Mouse (Mus musculus) CH12.LX (cell line): ENCODE measurements at regions not wholly inside any gene's neighbourhood (a gene's known extent, or its start where the extent isn't known, plus 50 kb on each side); places are given as distances from the start of the nearest gene placed in this dataset.
"Not testable (repeated sequence)": the region's sequence is repeated elsewhere in the genome, so short reads cannot be mapped to it uniquely, and the experiment has no call there.

Experiments used
- DNase-seq: peaks from one replicate; pipeline ENCODE4 v3.0.0-alpha.2; 2013; ENCODE audit errors: extremely low read depth
- H3K27ac ChIP-seq: 2 replicates; pipeline ENCODE4 v1.5.1; 2012; ENCODE audit warnings: low read depth, mild to moderate bottlenecking, control low read depth, moderate library complexity; ENCODE audit not compliant: insufficient read depth
- H3K27me3 ChIP-seq: replicated peaks from 2 replicates; pipeline ENCODE3; 2012; ENCODE audit warnings: inconsistent platforms
- H3K36me3 ChIP-seq, 2 experiments: replicated peaks in 1 of 2; 2 replicates each; pipeline versions ENCODE3 to v1.6.1; 2012; ENCODE audit warnings: inconsistent platforms in 1 of 2, low read length in 1 of 2, mild to moderate bottlenecking in 1 of 2, mixed read lengths in 1 of 2, moderate library complexity in 1 of 2; ENCODE audit not compliant: control insufficient read depth in 1 of 2, insufficient read depth in 1 of 2
- H3K4me1 ChIP-seq, 2 experiments: 2 replicates each; pipeline ENCODE4 v1.6.1; 2012; ENCODE audit warnings: inconsistent platforms in 1 of 2, moderate library complexity in 1 of 2; ENCODE audit not compliant: insufficient read depth in 2 of 2, control insufficient read depth in 1 of 2
- H3K4me2 ChIP-seq: 2 replicates; pipeline ENCODE4 v1.6.1; 2012; ENCODE audit warnings: low read depth, mild to moderate bottlenecking, control low read depth; ENCODE audit not compliant: poor library complexity, insufficient read depth, severe bottlenecking
- H3K4me3 ChIP-seq, 3 experiments: fragments of 150-350 bp in 1 of 3; sonication (generic) in 1 of 3; replicated peaks in 1 of 3; 2 replicates each; pipeline versions ENCODE3 to v1.5.1; 2011 to 2012; ENCODE audit warnings: low read depth in 2 of 3, low read length in 2 of 3, mild to moderate bottlenecking in 2 of 3, moderate library complexity in 2 of 3, control low read depth in 1 of 3, improper control_type of control experiment in 1 of 3, inconsistent platforms in 1 of 3, mixed read lengths in 1 of 3; ENCODE audit not compliant: poor library complexity in 1 of 3
- H3K79me2 ChIP-seq: replicated peaks from 2 replicates; pipeline ENCODE4 v1.6.1; 2012; ENCODE audit warnings: mild to moderate bottlenecking, moderate library complexity; ENCODE audit not compliant: control insufficient read depth, poor library complexity, insufficient read depth, severe bottlenecking; ENCODE audit errors: extremely low read depth
- H3K9ac ChIP-seq: 2 replicates; pipeline ENCODE4 v1.6.1; 2012; ENCODE audit warnings: low read depth, mild to moderate bottlenecking, control low read depth, moderate library complexity; ENCODE audit not compliant: insufficient read depth
- H3K9me3 ChIP-seq: replicated peaks from 2 replicates; pipeline ENCODE3; 2012; ENCODE audit warnings: low read length, inconsistent platforms, mixed read lengths
- dilution Hi-C: fragments of 300-500 bp; cut with MboI; formaldehyde crosslinking; loops from 2 replicates; pipeline ENCODE4 v1.14.3; 2020; ENCODE audit warnings: low sequenced_read_pairs; ENCODE audit not compliant: extremely low pct_unique_long_range_greater_than_20kb, extremely low pct_ligation_motif_present
- in situ Hi-C: fragments of 300-500 bp; cut with MboI; formaldehyde crosslinking; loops from 3 replicates; pipeline ENCODE4 v1.14.3; 2019; ENCODE audit warnings: low sequenced_read_pairs, low pct_ligation_motif_present, low pct_unique_long_range_greater_than_20kb, mixed read lengths

GRCm38 (mm10) chr8:71823655-71824622 is 57.9 kb upstream of the Zfp709 start:
- H3K9me3 ChIP-seq = not testable (repeated sequence)

GRCm38 (mm10) chr8:71822749-71823148 is 59.1 kb upstream of the Zfp709 start:
- dilution Hi-C loops, H3K4me1 ChIP-seq, DNase-seq: not testable (repeated sequence)

More at GRCm38 (mm10) chr8:71823655-71824622, 57.9 kb upstream of the Zfp709 start:
- H3K27me3 ChIP-seq, H3K79me2 ChIP-seq, H3K9ac ChIP-seq, H3K4me2 ChIP-seq, H3K36me3 ChIP-seq, H3K27ac ChIP-seq, in situ Hi-C loops, H3K4me3 ChIP-seq, DNase-seq, dilution Hi-C loops, H3K4me1 ChIP-seq: not testable (repeated sequence)

GRCm38 (mm10) chr8:71819936-71820335 is 61.9 kb upstream of the Zfp709 start:
- in situ Hi-C loops = loop anchor here (5.0 kb wide), 1 partner anchor 643 kb away; no protein-coding TSS in a partner anchor
- H3K79me2 ChIP-seq, H3K27ac ChIP-seq, H3K4me1 ChIP-seq, dilution Hi-C loops, H3K9me3 ChIP-seq, H3K4me3 ChIP-seq, DNase-seq, H3K9ac ChIP-seq, H3K36me3 ChIP-seq, H3K27me3 ChIP-seq, H3K4me2 ChIP-seq: not testable (repeated sequence)

More at GRCm38 (mm10) chr8:71822749-71823148, 59.1 kb upstream of the Zfp709 start:
- H3K9me3 ChIP-seq, H3K27ac ChIP-seq, in situ Hi-C loops, H3K79me2 ChIP-seq, H3K4me2 ChIP-seq, H3K27me3 ChIP-seq, H3K9ac ChIP-seq, H3K36me3 ChIP-seq, H3K4me3 ChIP-seq: not testable (repeated sequence)

DNA sequence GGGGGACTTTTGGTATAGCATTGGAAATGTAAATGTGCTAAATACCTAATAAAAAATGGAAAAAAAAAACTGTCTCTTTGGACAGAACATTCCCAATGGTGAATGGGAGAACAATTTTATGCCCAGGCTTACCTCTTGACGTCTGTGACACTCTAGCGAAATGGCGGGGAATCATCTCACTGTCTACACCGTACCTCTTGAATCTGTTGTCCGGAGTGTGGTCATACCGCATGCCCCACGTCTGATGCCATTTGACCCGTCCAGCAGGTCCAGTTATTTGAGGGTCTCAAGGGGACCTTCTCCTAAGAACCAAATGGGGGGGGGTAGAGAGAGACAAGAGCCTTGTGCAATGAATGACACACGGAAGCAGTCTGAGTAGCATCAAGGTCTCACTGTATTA is 62.4 kb upstream of the Zfp709 start:
- DNase-seq, H3K4me1 ChIP-seq, H3K4me2 ChIP-seq, H3K27me3 ChIP-seq, H3K4me3 ChIP-seq, H3K9me3 ChIP-seq, H3K36me3 ChIP-seq, H3K79me2 ChIP-seq, H3K27ac ChIP-seq, dilution Hi-C loops, H3K9ac ChIP-seq: not testable (repeated sequence)
- in situ Hi-C loops = loop anchor here (5.0 kb wide), 1 partner anchor 642 kb away; no protein-coding TSS in a partner anchor

DNA sequence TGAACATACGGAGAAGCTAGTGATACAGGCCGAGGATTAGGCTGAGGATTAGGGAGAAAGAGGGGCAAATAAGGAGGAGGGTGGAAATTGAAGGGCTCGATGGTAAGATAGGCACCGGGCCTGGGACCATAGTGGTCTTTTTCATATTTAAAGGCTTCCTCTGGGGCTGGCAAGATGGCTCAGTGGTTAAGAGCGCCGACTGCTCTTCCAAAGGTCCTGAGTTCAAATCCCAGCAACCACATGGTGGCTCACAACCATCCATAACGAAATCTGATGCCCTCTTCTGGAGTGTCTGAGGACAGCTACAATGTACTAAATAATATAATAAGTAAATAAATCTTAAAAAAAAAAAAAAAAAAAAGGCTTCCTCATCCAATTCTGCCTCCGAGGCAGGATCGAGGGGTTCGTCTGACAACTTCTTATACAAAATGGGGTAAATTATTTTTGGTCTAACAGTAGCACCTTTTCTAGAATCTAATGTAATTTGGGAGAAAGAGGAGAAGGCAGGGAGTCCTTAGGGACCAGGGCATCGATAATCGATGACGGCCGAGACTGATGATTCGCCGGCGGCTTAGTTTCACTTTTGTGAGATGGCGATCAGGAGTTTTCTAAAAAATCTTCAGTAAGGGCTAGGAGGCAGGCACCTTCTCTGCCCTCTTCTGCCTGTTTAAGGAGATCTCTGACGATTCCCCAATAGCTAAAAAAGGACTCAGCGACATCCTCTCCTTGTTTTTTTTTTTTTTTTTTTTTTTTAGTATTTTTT is 65.4 kb upstream of the Zfp709 start:
- dilution Hi-C loops, H3K4me2 ChIP-seq, DNase-seq, H3K79me2 ChIP-seq, H3K4me3 ChIP-seq, H3K27me3 ChIP-seq, H3K27ac ChIP-seq, H3K4me1 ChIP-seq, H3K36me3 ChIP-seq, H3K9ac ChIP-seq, H3K9me3 ChIP-seq: not testable (repeated sequence)
- in situ Hi-C loops = loop anchor here (5.0 kb wide), 1 partner anchor 639 kb away; no protein-coding TSS in a partner anchor

DNA sequence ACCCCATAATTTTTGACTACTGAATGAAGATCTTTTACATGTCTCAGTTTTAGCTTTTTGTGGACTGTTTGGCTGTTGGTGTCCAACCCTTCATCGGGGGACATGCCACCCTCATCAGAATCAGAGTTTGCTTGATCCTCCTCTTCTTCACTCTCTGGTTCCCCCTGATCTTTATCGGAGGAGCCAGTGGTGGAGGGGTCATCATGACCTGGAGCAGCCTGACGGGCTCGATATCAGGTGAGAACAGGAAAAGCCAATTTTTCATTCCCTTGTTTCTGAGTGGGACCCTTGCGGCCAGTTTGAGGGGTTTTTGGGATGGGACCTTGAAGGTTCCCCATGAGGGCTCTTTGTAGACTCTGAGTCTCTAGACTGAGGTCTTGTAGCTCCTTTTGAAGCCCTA is 66.0 kb upstream of the Zfp709 start:
- H3K27ac ChIP-seq, H3K9me3 ChIP-seq, H3K4me3 ChIP-seq, H3K79me2 ChIP-seq, H3K27me3 ChIP-seq, H3K9ac ChIP-seq, H3K36me3 ChIP-seq, dilution Hi-C loops, H3K4me1 ChIP-seq, DNase-seq, H3K4me2 ChIP-seq: not testable (repeated sequence)
- in situ Hi-C loops = loop anchor here (5.0 kb wide), 1 partner anchor 639 kb away; no protein-coding TSS in a partner anchor
